Mouse (Mus musculus) adrenal gland, postnatal 4 days (tissue): ENCODE measurements around the gene Elovl1. TPM values are rescaled to one million over a fixed set of nuclear protein-coding genes. Genes with fewer than 3 reads are reported as not detected.

Source experiments
- DNase-seq, 2 experiments: peaks; one replicate each; pipeline ENCODE4 v3.0.0; 2021 to 2022; ENCODE audit warnings: low spot score in 2 of 2, mixed read lengths in 2 of 2
- total RNA-seq, 2 experiments: library from RNA; stranded (reverse); gene quantifications; 2 replicates each; pipeline ENCODE4 v1.2.3; 2021

Elovl1 gene
- total RNA-seq, 2 experiments from 2014 or later = 75.5 to 84.0 TPM

- DNase-seq = no peak
Measured at GRCm38 (mm10) chr4:118428531-118429214, 780 bp downstream of the Elovl1 start.

- no peak for DNase-seq
Measured at GRCm38 (mm10) chr4:118429215-118429895, 1.5 kb downstream of the Elovl1 start.

- DNase-seq = no peak
Measured at GRCm38 (mm10) chr4:118432332-118432731, 4.4 kb downstream of the Elovl1 start.

GRCm38 (mm10) chr4:118436820-118437603 lies 9.1 kb downstream of the Elovl1 start, which contains the start of gene Cdc20:
Cdc20 (minus strand) TSS chr4:118437352.
- peak; percentile 79 to 85 for DNase-seq

GRCm38 (mm10) chr4:118437829-118438253 lies 9.9 kb downstream of the Elovl1 start:
- no peak for DNase-seq

GRCm38 (mm10) chr4:118445088-118445487 lies 17.2 kb downstream of the Elovl1 start:
- no peak for DNase-seq

- DNase-seq = no peak
Measured at GRCm38 (mm10) chr4:118445781-118446414, 18.0 kb downstream of the Elovl1 start.

GRCm38 (mm10) chr4:118446415-118447153 lies 18.7 kb downstream of the Elovl1 start:
- DNase-seq = no peak

GRCm38 (mm10) chr4:118457345-118457975 lies 29.6 kb downstream of the Elovl1 start, which contains the start of gene Mpl:
Mpl (minus strand) TSS chr4:118457513.
- DNase-seq = no peak

GRCm38 (mm10) chr4:118464956-118465355 lies 37.1 kb downstream of the Elovl1 start:
- no peak for DNase-seq

GRCm38 (mm10) chr4:118465697-118466163 lies 37.8 kb downstream of the Elovl1 start:
- peak in 1 of 2 experiments; percentile 12 for DNase-seq

GRCm38 (mm10) chr4:118471281-118471680 lies 43.4 kb downstream of the Elovl1 start:
- DNase-seq = no peak

- DNase-seq = no peak
Measured at GRCm38 (mm10) chr4:118472687-118473086, 44.8 kb downstream of the Elovl1 start.

GRCm38 (mm10) chr4:118476773-118477530 lies 49.1 kb downstream of the Elovl1 start:
- no peak for DNase-seq

Other genes starting within 250 kb of the Elovl1 start
- gene Kdm4a, start 248.1 kb upstream of the Elovl1 start, total RNA-seq = 10 to 100 TPM; 61.5 to 66.3 TPM
- gene Ptprf, start 136.7 kb upstream of the Elovl1 start, total RNA-seq = 100 to 1,000 TPM; 102 to 120 TPM
- gene Szt2, start 18.8 kb upstream of the Elovl1 start, total RNA-seq = 10 to 100 TPM; 38.6 to 39.3 TPM
- gene Med8, start 18.8 kb upstream of the Elovl1 start, total RNA-seq = 10 to 100 TPM; 76.5 to 78.8 TPM
- 10 to 100 TPM; 41.3 to 42.0 TPM for gene Cdc20, start 9.3 kb downstream of the Elovl1 start, total RNA-seq
- under 1 TPM; 0.17 to 0.54 TPM for gene Mpl, start 29.4 kb downstream of the Elovl1 start, total RNA-seq
- gene Tie1, start 62.0 kb downstream of the Elovl1 start, total RNA-seq = 10 to 100 TPM; 55.6 to 56.8 TPM
- 1 to 10 TPM; 1.1 to 5.1 TPM for gene 2610528J11Rik, start 98.9 kb downstream of the Elovl1 start, total RNA-seq
- gene Tmem125, start 116.0 kb downstream of the Elovl1 start, total RNA-seq = 1 to 10 TPM; 1.2 to 1.9 TPM
- gene Cfap57, start 192.7 kb downstream of the Elovl1 start, total RNA-seq = under 1 TPM; 0.08 to 0.11 TPM
- 10 to 100 TPM; 72.5 to 84.1 TPM for gene Ebna1bp2, start 192.7 kb downstream of the Elovl1 start, total RNA-seq
- gene Olfr62, start 230.9 kb downstream of the Elovl1 start, total RNA-seq = not detected